Mouse (Mus musculus): ENCODE data around the gene Ece1.
"Not testable (repeated sequence)": the region's sequence is repeated elsewhere in the genome, so short reads cannot be mapped to it uniquely, and the experiment has no call there.

The Ece1 gene

GRCm38 (mm10) chr4:137862019-137862418 is at the start of gene Ece1:
TSS of gene Ece1 (plus strand) at chr4:137862237.
- peak; percentile 93 for DNase-seq (ENCODE audit: low read depth)

DNA sequence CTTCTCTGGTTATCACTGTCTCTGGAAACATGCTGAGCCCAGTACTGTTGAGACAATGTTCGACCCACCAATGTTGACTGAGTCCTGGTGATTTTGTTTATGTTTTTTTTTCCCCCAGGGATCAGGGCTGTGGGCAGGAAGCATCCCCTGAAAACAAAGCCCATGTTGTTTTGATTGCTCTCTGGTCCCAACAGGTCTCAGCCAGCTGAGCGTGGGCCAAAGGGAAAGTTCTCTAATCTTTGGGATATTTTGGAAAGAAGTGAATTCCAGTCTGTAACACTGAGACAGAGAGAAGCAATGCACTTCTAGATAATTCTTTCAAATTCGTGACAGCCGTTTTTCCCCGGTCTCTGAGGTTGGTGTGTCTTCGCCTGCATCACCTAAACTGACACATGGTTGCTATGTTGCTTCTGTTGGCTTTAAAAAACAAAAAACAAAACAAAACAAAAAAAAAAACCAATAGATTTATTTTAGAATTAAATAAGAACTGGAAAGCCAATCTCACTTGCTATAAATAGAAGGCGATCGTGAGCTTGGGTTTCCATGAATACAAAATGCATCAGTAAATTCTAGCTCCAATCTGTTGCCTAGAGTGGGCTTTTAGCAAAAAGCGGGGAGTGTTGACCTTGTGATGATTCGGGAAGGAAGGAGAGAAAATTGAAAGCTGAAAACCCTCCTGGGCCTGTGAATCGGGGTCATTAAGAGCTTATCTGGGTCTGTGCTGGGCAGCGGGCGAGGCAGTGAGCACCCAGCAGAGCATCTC is 48.9 kb upstream of the Ece1 start:
- DNase-seq (ENCODE audit: low read depth), result no peak

DNA sequence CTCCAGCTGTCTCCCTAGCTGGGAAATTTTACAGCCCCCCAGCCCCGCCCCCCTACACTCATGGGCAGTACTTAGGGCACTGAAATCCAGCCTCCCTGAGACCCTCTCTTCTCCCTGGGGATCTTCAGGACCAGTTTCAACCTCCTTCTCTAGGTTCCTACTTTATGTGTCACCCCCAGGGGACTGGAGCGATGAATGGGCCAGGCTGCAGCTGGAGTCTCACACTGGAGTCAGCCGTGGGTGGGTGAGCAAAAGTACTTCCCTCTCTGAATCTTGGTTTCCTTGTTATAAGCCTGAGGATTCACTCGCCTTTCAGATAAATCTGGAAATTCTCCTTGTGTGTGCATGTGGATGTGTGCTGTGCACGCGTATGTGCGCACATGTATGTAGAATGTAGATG is 47.9 kb upstream of the Ece1 start:
- no peak for DNase-seq (ENCODE audit: low read depth)

GRCm38 (mm10) chr4:137815473-137815872 is 46.6 kb upstream of the Ece1 start:
- DNase-seq (ENCODE audit: low read depth), result no peak

DNA sequence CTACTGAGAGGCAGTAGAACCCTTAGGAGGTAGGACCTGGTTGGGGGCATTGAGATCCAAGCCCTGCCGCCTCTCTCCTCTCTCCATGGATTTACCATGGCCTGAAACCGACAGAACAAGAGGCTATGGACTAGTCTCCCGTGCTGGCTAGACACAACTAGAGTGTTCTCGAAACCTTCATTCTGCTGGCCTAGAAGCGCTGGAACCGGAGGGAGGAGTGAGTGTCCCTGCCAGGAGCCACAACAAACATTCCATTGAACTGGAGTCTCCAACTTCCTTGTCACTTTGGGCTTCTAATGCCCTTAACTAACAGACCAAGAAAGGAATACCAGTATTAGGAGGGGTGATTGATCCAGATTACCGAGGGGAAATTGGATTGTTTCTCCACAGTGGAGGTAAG is 45.8 kb upstream of the Ece1 start:
- DNase-seq (ENCODE audit: low read depth), result no peak

- no peak for DNase-seq (ENCODE audit: low read depth)
These were observed 43.7 kb upstream of the Ece1 start for GRCm38 (mm10) chr4:137818341-137818740.

DNA sequence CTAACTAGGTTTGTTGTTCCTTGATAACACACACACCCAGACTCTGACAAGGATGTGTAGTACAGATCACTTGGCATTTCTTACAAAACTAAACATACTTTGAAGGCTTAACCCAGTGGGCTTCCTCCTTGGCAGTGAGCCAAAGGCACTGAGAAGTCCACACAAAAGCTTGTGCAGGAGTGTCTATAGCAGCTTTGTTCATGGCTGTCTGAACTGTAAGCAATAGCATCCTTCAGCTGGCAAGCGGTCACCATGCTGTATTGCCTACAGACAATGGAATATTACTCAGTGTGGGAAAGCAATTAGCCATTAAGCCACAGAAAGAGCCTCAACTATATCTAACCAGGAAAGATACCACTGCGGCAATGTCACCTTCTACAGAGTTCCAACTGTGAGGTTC is 42.5 kb upstream of the Ece1 start:
- no peak for DNase-seq (ENCODE audit: low read depth)

GRCm38 (mm10) chr4:137820721-137821120 is 41.3 kb upstream of the Ece1 start:
- no peak for DNase-seq (ENCODE audit: low read depth)

DNA sequence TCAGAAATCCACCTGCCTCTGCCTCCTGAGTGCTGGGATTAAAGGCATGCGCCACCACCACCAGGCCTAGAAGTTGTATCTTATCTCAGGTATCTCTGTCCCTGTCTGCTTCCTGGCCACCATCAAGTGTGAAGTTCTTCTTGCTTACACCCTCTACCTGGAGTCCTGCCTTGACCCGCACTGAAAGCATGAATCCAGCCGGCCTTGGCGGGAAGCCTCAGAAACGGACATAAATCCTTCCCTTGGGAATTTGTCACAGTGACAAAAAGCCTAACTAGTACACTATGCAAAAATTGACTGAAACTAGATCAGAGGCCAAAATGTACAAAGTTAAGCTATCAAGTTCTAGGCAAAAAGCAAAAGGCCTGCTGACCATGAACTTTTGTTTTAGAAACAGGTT is 39.5 kb upstream of the Ece1 start:
- no peak for DNase-seq (ENCODE audit: low read depth)

DNA sequence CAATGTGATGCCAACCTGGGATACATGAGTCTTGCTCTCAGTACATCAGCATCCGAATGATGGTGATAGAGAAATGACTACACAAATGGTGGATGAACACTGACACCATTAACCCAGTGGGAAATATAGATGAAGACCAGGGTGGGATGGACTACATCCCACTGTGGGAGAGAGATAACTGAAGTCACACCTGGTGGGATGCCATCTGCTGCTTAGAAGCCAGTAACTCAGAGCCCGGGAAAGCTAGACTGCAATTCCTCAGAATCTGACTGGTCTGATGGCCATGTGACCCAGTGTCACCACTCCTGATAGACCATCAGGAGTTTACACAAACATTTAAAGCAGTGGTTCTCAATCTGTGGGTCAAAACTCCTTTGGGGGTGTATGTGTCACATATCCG is 38.5 kb upstream of the Ece1 start:
- no peak for DNase-seq (ENCODE audit: low read depth)

DNA sequence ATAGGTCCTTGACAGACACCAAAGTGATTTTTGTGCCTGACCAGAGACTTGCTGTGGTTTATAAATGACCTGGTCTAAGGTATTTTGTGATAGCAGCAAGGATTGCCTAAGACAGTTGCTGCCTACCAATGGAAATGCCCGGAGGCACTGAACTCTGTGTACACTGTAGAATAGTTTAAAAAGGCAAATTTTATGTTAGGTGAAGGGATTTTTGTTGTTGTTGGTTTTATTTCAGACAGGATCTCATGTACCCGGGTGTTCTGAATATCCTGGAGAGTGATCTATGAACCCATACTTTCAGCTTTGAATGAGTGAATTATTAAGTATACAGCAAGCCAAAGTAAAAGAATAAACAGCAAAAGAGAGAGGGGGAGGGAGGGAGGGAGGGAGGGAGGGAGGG is 37.2 kb upstream of the Ece1 start:
- no peak for DNase-seq (ENCODE audit: low read depth)

GRCm38 (mm10) chr4:137830380-137830779 is 31.7 kb upstream of the Ece1 start:
- no peak for DNase-seq (ENCODE audit: low read depth)

DNA sequence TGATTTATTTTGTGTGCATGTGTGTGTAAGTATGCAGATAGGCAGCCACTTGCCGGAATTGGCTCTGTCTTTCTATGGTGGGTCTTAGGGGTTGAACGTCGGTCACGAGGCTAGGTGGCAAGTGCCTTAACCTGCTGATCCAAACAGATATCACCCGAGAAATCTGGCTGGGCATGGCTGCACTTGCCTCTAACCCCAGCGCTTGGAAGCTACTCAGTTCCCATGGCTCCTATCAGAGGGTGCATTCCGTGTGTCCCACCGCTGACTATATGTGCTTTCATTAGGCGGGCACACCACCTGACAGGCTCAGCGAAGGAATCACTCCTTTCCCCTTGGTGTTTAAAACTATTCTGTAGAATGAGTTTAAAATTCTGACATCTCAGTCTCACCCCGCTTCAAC is 30.4 kb upstream of the Ece1 start:
- DNase-seq (ENCODE audit: low read depth), result no peak

GRCm38 (mm10) chr4:137835624-137836337 is 26.3 kb upstream of the Ece1 start:
- DNase-seq (ENCODE audit: low read depth), result peak; percentile 68

DNA sequence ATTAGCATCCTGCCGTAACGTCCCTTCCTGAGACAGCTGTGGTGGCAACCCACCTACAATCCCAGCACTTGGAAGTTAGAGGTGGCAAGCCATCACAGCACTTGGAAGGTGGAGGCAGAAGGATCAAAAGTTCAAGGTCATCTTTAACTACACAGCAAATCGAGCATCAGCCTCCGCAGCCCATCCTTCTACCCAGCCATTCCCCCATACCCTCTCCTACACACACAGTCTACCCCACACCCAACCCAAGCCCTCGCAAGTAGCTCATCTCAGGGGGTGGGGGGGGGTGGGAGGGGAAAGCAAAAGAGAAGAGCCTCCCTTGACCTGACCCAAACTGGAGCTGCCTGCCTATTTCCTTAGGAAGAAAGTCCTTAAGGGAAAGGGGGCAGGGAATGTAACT is 25.3 kb upstream of the Ece1 start:
- DNase-seq (ENCODE audit: low read depth), result no peak

DNA sequence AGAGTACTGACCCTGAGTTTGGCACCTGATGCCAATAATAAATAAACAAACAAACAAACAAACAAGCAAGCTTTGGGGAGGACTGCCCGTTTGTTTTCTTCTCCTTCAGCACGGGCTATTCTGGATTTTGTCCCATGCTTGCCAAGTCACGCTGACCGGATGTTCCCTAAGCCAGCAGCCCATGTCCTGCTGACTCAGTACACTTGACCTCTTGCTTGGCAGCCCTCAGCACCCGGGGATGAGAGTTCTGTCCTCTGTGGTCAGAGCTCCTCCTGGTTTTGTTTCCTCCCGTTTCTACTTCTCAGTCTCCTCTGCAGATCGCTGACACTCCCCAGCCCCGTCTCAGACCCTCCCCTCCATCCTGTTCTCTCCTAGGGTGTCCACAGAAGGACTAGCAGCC is 24.2 kb upstream of the Ece1 start:
- DNase-seq (ENCODE audit: low read depth), result no peak

- DNase-seq (ENCODE audit: low read depth), result no peak
These were observed 23.2 kb upstream of the Ece1 start for GRCm38 (mm10) chr4:137838791-137839190.

DNA sequence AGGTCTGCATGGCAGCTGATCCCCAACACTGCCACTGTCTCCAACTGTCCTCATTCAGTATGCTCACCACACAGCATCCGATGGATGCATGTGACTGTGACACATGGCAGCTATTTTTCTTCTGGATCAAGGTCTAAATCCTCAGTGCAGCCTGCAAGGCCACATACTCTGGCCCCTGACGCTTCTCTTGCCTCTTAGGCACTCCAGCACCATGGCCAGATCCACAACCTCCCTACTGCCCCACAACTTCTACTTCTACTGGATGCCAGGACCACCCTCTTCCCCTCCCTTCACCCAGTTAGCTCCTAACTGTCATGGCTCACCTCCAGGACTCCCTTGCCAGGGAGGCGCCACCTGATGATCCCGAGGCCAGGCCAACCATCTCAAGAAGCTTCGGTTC is 22.6 kb upstream of the Ece1 start:
- DNase-seq (ENCODE audit: low read depth), result no peak

DNA sequence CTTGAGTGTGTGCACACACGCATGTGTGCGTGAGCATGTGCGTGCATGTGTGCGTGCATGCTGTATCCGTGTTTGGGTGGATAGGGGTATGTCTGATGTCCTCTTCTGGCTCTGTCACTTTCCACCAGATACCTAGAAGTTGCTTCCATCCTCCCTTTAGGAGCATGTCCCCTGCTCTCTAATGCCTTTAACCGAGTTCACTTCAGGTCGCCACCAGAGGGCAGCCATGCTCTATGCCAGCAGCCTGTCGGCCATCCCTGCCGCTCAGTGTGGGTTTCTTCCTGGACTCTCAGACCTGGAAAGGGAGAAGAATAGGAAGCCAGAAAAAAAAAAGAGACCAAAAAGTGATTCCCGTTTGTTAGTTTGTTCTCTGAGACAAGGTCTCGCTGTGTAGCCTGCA is 17.4 kb upstream of the Ece1 start:
- peak; percentile 80 for DNase-seq (ENCODE audit: low read depth)

DNA sequence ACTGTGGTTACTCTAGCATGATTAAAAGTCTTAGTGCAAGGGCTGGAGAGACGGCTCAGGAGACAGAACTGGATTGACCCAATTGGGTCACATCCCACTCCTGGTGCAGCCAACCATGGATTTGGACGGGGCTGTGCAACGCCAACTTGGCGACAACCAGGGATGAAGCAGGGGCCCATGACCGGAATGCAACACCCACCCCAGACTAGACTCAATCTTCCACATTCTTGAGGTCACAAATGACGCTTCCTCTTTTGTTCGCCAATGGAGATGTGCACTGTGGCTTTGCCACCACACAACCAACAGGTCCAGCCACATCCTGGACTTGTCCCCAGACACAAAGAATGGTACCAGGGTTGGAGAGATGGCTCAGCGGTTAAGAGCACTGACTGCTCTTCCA is 14.4 kb upstream of the Ece1 start:
- DNase-seq (ENCODE audit: low read depth), result not testable (repeated sequence)

DNA sequence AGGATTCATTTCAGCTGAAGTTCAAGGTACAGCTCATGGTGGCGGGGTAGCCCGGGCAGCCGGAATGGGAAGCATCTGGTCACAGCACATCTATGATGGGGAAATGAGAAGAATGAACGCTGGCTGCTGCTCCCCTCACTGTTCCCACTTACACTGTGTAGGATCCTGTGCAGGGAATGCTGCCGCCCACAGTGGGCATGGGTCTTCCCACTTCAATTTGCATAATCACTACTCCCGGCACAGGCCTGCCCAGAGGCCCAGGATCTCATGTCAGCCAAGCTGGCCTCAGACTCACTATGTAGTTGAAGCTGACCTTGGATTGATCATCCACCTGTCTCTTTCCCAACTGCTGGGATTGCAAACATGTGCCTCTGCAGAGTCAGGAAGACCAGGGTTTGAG is 11.9 kb upstream of the Ece1 start:
- no peak for DNase-seq (ENCODE audit: low read depth)

- DNase-seq (ENCODE audit: low read depth), result peak; percentile 78
These were observed 10.6 kb upstream of the Ece1 start for GRCm38 (mm10) chr4:137851484-137851883.

DNA sequence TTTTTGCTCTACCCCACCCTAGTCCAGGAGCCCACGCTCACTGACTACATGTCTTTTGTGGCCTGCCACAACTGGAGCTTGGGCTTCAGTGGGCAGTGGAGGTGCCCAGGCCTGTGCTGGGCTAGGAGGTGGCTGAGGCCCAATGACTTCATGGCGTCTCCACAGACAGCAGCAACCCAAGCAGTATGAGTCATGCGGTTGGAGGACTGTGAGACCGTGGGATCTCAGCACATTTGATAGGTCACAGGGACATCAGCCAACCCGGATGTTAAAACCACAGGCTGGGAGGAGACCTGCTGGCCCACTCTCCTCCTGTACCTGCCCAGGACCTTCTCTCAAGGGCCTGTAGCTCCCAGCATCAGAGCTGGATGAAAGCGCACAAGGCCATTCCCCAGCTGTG is 8.2 kb upstream of the Ece1 start:
- no peak for DNase-seq (ENCODE audit: low read depth)

Data from naive thymus-derived CD4-positive, alpha-beta T cell, adult 2 months (primary cell).